Mouse (Mus musculus) forelimb bud, embryonic 11.5 days (tissue): ENCODE data around the gene Mboat2.

ENCODE experiments used
- DNase-seq: peaks from one replicate; pipeline ENCODE4 v3.0.0-alpha.2; 2012; ENCODE audit warnings: low read depth, low spot score

The Mboat2 gene

GRCm38 (mm10) chr12:24947065-24947464 lies 116.4 kb downstream of the Mboat2 start:
- DNase-seq = no peak

DNA sequence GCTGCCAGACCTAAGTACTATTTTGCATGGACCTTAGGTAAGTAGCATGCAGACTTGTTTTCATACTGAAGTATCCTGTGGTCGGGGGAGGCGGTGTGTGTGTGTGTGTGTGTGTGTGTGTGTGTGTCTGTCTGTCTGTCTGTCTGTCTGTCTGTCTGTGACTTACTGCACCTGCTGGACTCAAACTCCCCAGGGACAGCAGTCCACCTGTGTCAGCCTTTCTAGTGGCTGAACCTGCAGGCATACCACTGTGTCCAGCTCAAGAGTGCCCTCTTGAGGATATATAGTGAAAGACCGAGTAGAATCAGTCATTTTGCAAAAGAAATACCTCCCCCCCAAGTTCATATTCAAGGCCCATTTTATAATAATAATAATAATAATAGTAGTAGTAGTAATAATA lies 117.7 kb downstream of the Mboat2 start:
- DNase-seq = peak; percentile 66

DNA sequence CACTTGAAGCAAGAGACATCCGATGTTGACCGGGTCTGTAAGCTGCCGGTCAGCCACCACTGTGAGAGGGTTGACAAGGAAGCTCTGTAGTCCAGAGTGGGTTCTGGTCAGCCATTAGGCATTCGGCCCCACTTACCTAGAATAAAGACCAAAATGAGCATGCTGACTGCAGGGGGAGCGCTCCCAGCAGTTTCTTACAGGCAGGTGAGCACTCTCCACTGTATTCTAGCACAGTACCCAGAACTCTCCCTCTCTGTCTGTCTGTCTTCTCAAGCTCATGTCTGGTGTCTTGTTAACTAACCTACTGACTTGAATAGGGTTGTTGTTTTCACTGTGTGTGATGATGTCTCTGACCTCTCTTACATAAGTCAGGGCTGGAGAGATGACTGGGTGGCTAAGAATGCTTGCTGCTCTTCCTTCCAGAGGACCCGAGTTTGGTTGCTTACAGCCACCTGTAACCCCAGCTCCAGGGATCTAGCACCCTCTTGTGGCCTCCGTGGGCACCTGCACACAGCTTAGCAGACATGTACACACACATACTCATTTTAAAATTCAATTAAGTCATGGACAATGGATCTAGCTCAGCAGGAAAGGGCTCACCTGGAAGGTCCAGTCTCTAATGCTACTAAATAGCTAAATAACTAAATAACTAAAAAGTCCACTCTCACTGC lies 119.8 kb downstream of the Mboat2 start:
- peak; percentile 28 for DNase-seq

DNA sequence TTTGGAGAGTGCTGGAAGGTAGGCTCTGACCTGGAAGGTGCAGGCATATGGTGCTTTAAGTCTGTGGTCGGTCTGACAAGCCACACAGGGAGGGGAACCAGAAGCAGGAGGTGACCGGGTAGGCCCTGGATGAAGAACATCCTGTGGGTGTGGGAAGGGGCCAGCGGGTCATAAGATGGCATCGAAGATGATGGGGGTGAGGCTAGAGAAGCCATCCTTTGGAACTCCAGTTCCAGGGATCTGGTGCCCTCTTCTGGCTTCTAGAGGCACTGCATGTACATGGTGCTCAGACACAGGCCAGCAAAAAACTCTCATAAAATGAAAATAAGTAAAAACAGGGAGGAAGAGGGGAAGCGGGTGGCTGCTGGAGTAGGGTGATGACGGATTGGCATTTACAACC lies 121.5 kb downstream of the Mboat2 start:
- DNase-seq = peak; percentile 69

DNA sequence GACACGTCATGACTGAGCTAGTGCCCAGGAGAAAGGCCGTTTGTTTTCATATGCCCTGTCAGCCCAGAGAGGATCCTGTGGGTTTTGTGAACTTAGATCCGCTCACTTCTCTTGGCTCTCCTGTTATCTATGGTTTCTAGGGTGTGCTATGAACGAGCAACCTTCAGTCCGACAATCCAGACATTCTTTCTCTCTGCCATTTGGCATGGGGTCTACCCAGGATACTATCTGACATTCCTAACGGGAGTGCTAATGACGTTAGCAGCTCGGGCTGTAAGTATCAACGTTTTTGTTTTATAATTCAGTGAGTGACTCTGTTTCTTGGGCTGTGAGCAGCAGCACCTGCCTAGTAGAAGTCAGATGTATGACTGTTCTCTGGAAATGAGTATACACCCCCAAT lies 124.5 kb downstream of the Mboat2 start:
- DNase-seq = no peak

DNA sequence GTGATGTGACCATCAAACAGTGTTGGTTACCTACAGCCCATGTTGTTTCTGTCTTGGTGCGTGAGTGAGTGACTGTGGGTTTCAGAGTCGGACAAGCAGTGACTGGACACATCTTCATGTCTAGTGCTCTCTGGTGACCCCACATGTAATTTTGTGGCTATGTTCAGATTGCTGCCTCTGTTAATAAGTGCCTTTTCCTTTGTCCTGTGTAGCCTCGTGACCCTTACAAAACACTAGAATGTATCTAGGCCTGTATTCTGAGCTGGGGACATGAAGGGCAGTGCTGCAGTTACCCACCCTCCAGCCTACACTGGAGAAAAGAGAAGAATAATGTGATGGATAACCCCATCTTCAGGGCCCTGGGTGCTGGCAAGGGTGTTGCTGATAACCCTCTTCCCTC lies 127.8 kb downstream of the Mboat2 start:
- DNase-seq = no peak

GRCm38 (mm10) chr12:24961821-24962220 lies 131.1 kb downstream of the Mboat2 start:
- no peak for DNase-seq

- DNase-seq = no peak
Measured at GRCm38 (mm10) chr12:24962362-24962967, 131.8 kb downstream of the Mboat2 start.

DNA sequence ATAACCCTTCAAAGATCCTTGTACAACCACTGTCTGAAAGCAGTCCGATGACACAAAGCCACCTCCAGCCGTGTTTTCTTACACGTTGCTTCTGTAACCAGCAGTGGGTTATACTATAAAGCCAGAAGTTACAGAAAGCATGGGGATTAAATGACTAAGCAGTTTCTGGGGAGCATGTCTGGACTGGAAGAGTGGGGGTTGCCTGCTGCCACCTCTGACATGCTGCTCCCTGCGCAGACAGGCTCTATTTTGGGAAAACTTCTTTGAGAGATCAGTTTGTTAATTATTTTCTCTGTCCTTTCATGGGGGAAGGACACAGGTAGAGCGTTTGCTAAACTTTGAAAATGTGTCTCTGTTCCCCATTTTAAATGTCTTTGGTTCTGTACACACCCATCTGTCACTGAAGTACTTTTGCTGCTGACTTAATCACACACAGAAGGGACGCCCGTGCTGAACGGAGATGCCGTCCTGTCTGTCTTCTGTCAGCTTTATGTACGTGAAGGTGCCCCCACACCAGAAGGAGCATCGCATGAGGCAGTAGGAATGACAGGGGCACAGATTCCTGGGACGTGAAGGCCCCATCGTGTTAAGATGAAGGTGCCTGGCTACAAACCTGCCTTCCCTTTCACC lies 132.8 kb downstream of the Mboat2 start:
- peak; percentile 7 for DNase-seq

DNA sequence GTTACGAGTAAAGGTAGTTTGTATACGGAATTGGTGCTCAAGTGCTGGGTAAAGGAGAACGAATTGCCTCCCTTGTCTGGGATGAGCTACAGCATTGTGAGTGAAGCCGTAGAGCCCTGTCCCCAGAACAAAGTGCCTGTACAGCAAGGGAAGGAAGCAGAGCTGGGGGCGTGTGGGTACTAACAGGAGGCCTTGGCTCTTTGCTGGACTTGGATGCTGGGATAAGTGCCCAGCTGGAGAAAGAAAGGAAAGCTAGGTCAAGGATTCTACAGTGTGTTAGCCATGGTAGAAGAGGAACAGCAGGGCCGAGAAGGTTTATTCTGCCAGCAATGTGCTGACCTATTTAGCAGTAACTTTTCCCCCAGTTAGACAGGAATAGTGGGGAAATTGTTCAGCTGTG lies 134.7 kb downstream of the Mboat2 start:
- no peak for DNase-seq

- DNase-seq = no peak
Measured at GRCm38 (mm10) chr12:24966046-24966445, 135.4 kb downstream of the Mboat2 start.

DNA sequence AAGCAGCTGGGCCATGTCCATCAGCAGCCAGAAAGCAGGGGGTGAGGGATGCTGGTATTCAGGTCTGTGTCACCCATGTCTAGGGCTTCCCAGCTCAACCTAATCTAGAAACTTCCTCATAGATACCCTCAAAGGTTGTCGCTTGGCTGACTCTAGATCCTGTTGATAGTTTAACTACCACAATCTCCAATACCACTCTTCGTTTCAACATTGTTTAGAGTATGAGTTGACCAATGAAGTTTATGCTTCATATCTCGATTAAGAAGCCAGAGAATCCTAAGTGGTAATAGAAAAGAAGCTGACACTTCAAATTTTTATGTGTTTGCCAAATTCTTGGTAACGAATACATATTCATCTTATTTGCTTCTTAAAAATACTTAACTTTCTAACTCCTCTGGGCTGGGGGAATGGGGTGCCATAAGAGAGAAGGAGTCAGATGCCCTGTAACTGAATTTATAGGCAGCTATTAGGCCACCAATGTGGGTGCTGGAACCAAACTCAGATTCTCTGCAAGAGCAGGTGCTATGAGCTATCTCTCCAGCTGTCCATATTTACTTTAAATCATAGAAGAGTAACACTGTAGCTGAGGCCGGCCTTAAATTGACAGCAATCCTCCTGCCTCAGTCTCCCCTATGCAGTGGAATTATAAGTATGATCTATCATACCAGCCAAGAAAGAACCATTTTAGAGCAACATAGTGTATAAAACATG lies 141.0 kb downstream of the Mboat2 start:
- DNase-seq = no peak

DNA sequence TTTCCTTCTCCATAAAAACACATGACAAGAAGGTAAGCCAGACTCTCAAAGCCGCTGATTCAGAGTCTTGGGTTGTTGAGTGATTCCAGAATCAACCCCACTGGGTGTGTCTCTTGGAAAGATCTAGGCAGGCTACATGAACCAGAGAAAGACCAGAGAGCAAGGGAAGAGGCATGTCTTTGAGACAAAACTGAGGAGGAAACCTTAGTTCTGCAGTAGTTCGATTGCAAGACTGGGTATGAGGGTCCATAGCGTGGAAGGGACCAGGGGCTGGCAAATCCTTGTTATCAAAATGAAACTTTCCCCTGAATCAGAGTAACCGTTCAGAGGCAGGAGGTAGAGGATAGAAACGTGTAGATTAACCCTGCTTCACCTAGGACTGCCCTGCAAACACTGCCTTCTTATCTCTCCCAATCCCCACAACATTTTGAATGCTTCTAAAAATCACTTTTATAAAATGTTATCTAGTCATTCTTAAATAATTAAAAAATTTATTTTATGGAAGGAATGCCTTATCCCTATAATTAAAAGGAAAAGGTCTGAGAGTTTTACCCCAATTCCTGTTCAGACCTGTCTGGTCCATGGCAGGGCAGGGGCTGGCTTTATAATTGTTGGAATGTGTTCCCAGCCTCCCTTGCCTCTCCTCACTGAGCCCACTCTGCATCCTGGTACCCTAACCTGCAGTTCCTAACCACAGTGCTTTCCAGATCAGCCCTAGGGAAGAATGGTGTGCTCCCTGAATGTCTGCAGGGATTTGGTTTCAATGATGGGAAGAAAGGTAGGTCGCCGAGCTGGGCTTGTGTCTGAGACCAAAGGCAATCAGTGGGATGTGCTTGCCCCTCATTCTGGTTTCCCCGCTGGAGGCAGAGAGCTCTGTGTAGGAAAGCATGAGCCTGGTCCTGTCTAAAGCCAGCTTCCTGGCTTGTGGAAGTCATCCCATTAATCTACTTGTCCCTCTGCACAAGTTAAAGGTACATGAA lies 142.0 kb downstream of the Mboat2 start:
- no peak for DNase-seq

DNA sequence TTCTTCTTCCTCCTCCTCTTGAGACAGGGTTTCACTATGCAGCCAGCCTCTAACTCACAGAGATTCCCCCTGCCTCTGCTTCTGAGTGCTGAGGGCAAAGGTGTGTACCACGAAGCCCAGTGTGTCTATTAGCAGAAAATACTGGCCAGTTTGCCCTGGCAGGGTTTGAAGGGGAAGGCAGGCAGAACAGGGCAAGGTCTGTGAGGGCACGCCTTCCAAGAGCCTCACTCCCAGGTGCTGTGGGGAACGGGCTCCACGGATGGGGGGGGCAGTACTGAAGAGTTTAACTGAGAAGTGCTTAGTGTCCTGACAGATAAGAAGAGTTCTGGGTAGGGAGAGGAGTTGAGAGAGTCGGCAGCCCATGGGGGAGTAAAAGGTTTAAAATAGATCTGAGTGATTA lies 142.9 kb downstream of the Mboat2 start:
- no peak for DNase-seq

GRCm38 (mm10) chr12:24974446-24975114 lies 143.9 kb downstream of the Mboat2 start, which contains the start of gene Kidins220:
Kidins220 (plus strand) TSS chr12:24974925.
- DNase-seq = peak; percentile 85

GRCm38 (mm10) chr12:24975115-24975733 lies 144.5 kb downstream of the Mboat2 start:
- DNase-seq = peak; percentile 76

- no peak for DNase-seq
Measured at GRCm38 (mm10) chr12:24985226-24985625, 154.5 kb downstream of the Mboat2 start.

DNA sequence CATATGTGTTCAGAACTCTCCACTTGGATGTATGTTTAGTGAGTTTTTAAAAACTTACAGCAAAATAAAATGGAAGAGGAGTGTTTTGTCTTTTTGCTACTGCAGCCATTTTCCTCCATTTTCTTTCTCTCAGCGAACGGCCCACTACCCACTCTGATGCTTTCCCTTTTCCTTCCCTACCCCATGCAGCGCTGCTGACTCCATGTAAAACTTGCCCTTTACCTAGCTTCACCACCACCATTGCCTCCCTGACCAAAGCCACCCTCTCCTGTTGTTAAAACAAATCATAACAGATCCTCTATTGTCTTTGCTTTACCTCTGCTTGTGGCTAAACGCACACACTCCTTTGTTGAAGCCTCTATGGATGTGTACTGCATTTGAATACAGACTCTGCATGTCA lies 164.7 kb downstream of the Mboat2 start:
- DNase-seq = no peak

DNA sequence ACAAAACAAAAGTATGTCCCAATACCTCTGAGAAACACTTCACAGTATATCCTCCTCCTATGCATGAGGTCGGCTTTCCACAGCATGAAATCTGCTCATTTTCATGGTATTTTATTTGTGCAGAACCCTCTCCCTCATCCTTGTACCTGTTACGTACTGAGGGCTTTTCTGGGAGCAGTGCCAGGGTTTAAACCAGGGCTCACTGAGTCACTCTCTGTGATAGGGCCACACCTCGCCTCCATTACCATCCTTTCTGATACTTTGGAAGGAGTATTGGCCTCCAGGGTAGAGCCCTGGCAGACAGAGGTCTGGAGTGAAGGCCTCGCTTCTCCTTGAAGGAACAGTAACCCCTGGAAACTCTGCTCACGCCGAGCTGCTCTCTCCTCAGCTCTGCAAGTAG lies 174.7 kb downstream of the Mboat2 start:
- DNase-seq = no peak

DNA sequence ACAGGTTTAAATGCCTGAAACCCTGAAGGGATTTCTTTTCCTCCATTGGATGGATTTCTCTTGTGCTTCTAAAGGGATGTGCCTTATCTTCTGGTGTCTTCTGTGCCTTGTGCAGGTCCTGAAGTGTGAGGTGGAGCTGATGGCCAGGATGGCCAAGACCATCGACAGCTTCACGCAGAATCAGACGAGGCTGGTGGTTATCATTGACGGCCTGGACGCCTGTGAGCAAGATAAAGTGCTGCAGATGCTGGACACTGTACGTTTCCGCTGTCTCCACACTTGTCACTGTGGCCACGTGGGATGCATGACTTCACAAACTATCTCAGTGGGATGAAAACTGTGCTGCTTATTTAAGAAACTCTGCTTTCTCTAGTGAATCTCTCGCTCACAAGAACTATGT lies 179.3 kb downstream of the Mboat2 start:
- no peak for DNase-seq
